Mouse (Mus musculus) MEL (cell line): ENCODE measurements around the gene Ncs1. TPM values are rescaled to one million over a fixed set of nuclear protein-coding genes. Genes with fewer than 3 reads are reported as not detected.

ENCODE experiments used
- DNase-seq: peaks from one replicate; pipeline ENCODE4 v3.0.0; 2011; ENCODE audit warnings: low read depth, low spot score
- H3K27ac ChIP-seq: 2 replicates; pipeline ENCODE4 v1.5.1; 2012; ENCODE audit warnings: low read depth, mild to moderate bottlenecking, control low read depth, low read length, moderate library complexity; ENCODE audit not compliant: control insufficient read depth
- H3K27me3 ChIP-seq, 2 experiments: fragments of 150-350 bp in 1 of 2; sonication (generic) in 1 of 2; 2 replicates each; pipeline ENCODE4 v1.6.1; 2012; ENCODE audit warnings: low read length in 2 of 2, mild to moderate bottlenecking in 2 of 2, improper control_type of control experiment in 1 of 2, moderate library complexity in 1 of 2; ENCODE audit not compliant: insufficient read depth in 2 of 2, control insufficient read depth in 1 of 2
- H3K36me3 ChIP-seq, 2 experiments: 2 replicates each; pipeline ENCODE4 v1.6.1; 2012 to 2014; ENCODE audit warnings: low read length in 2 of 2, improper control_type of control experiment in 1 of 2, inconsistent platforms in 1 of 2, mild to moderate bottlenecking in 1 of 2; ENCODE audit not compliant: insufficient read depth in 2 of 2, control insufficient read depth in 1 of 2
- H3K4me1 ChIP-seq, 2 experiments: fragments of 150-350 bp in 1 of 2; sonication (generic) in 1 of 2; 2 replicates each; pipeline ENCODE4 v1.6.1; 2012; ENCODE audit warnings: low read length in 2 of 2, improper control_type of control experiment in 1 of 2, mild to moderate bottlenecking in 1 of 2; ENCODE audit not compliant: insufficient read depth in 2 of 2, control insufficient read depth in 1 of 2
- H3K4me3 ChIP-seq, 2 experiments: fragments of 150-350 bp in 1 of 2; sonication (generic) in 1 of 2; 2 replicates each; pipeline ENCODE4 v1.5.1; 2012; ENCODE audit warnings: low read depth in 2 of 2, low read length in 2 of 2, mild to moderate bottlenecking in 2 of 2, moderate library complexity in 2 of 2, control low read depth in 1 of 2, improper control_type of control experiment in 1 of 2; ENCODE audit not compliant: control insufficient read depth in 1 of 2, insufficient read depth in 1 of 2
- H3K79me2 ChIP-seq: 2 replicates; pipeline ENCODE4 v1.6.1; 2012; ENCODE audit warnings: mild to moderate bottlenecking, low read length, moderate library complexity; ENCODE audit not compliant: control insufficient read depth, poor library complexity, insufficient read depth
- H3K9ac ChIP-seq: 2 replicates; pipeline ENCODE4 v1.6.1; 2012; ENCODE audit warnings: low read depth, mild to moderate bottlenecking, control low read depth, low read length, moderate library complexity; ENCODE audit not compliant: control insufficient read depth, poor library complexity, severe bottlenecking
- H3K9me3 ChIP-seq: fragments of 150-350 bp; sonication (generic); replicated peaks from 2 replicates; pipeline ENCODE4 v1.6.1; 2012; ENCODE audit warnings: mild to moderate bottlenecking, low read length, improper control_type of control experiment, moderate library complexity; ENCODE audit not compliant: insufficient read depth
- BHLHE40 ChIP-seq: IDR thresholded peaks from 2 replicates; pipeline ENCODE4 v1.6.1; 2012; ENCODE audit warnings: low read depth, mild to moderate bottlenecking, inconsistent platforms, low read length, improper control_type of control experiment, borderline replicate concordance
- CHD1 ChIP-seq: IDR thresholded peaks from 2 replicates; pipeline ENCODE4 v1.6.1; 2012; ENCODE audit warnings: low read depth, mild to moderate bottlenecking, inconsistent platforms, low read length, improper control_type of control experiment
- CHD2 ChIP-seq: IDR thresholded peaks from 2 replicates; pipeline ENCODE4 v1.6.1; 2011; ENCODE audit warnings: low read length, improper control_type of control experiment
- ELF1 ChIP-seq: IDR thresholded peaks from 2 replicates; pipeline ENCODE4 v1.6.1; 2014; ENCODE audit warnings: low read depth, mild to moderate bottlenecking, inconsistent platforms, low read length, improper control_type of control experiment, moderate library complexity
- EP300 ChIP-seq, 2 experiments: IDR thresholded peaks; 2 replicates each; pipeline ENCODE4 v1.6.1; 2011; ENCODE audit warnings: improper control_type of control experiment in 2 of 2, low read length in 2 of 2, low read depth in 1 of 2, mild to moderate bottlenecking in 1 of 2
- ETS1 ChIP-seq: IDR thresholded peaks from 2 replicates; pipeline ENCODE4 v1.6.1; 2012; ENCODE audit warnings: low read depth, mild to moderate bottlenecking, inconsistent platforms, low read length, improper control_type of control experiment, moderate library complexity
- JUND ChIP-seq: IDR thresholded peaks from 2 replicates; pipeline ENCODE4 v1.6.1; 2011; ENCODE audit warnings: low read depth, mild to moderate bottlenecking, improper control_type of control experiment, low read length
- KAT2A ChIP-seq: conservative IDR thresholded peaks from 2 replicates; pipeline ENCODE4 v1.6.1; 2012; ENCODE audit warnings: low read depth, low read length, improper control_type of control experiment, inconsistent platforms
- MAX ChIP-seq: IDR thresholded peaks from 2 replicates; pipeline ENCODE4 v1.6.1; 2011; ENCODE audit warnings: low read length, improper control_type of control experiment
- MAZ ChIP-seq: IDR thresholded peaks from 2 replicates; pipeline ENCODE4 v1.6.1; 2012; ENCODE audit warnings: low read depth, mild to moderate bottlenecking, inconsistent platforms, low read length, improper control_type of control experiment
- MEF2A ChIP-seq: IDR thresholded peaks from 2 replicates; pipeline ENCODE4 v1.6.1; 2014; ENCODE audit warnings: low read depth, mild to moderate bottlenecking, inconsistent platforms, low read length, improper control_type of control experiment; ENCODE audit not compliant: poor library complexity, insufficient replicate concordance, severe bottlenecking; ENCODE audit errors: extremely low read depth
- MXI1 ChIP-seq: IDR thresholded peaks from 2 replicates; pipeline ENCODE4 v1.6.1; 2011; ENCODE audit warnings: mild to moderate bottlenecking, low read depth, low read length, improper control_type of control experiment
- NELFE ChIP-seq: IDR thresholded peaks from 2 replicates; pipeline ENCODE4 v1.6.1; 2011; ENCODE audit warnings: low read depth, low read length, improper control_type of control experiment
- NRF1 ChIP-seq: IDR thresholded peaks from 2 replicates; pipeline ENCODE4 v1.6.1; 2014; ENCODE audit warnings: low read depth, mild to moderate bottlenecking, inconsistent platforms, low read length, improper control_type of control experiment, moderate library complexity; ENCODE audit not compliant: poor library complexity, insufficient read depth, severe bottlenecking
- POLR2A ChIP-seq, 2 experiments: IDR thresholded peaks; 2 replicates each; pipeline ENCODE4 v1.6.1; 2011 to 2012; ENCODE audit warnings: low read length in 2 of 2, mild to moderate bottlenecking in 2 of 2, control low read depth in 1 of 2, improper control_type of control experiment in 1 of 2, low read depth in 1 of 2, moderate library complexity in 1 of 2; ENCODE audit not compliant: control insufficient read depth in 1 of 2, insufficient read depth in 1 of 2, poor library complexity in 1 of 2
- POLR2AphosphoS2 ChIP-seq: IDR thresholded peaks from 2 replicates; pipeline ENCODE4 v1.6.1; 2011; ENCODE audit warnings: low read length, improper control_type of control experiment
- TBP ChIP-seq: IDR thresholded peaks from 2 replicates; pipeline ENCODE4 v1.8.0; 2011; ENCODE audit warnings: low read depth, low read length, improper control_type of control experiment
- USF1 ChIP-seq: IDR thresholded peaks from 2 replicates; pipeline ENCODE4 v1.6.1; 2014; ENCODE audit warnings: low read depth, mild to moderate bottlenecking, inconsistent platforms, low read length, improper control_type of control experiment, moderate library complexity
- ZC3H11A ChIP-seq: IDR thresholded peaks from 2 replicates; pipeline ENCODE4 v1.6.1; 2012; ENCODE audit warnings: low read depth, mild to moderate bottlenecking, inconsistent platforms, low read length, improper control_type of control experiment
- ZMIZ1 ChIP-seq: IDR thresholded peaks from 2 replicates; pipeline ENCODE4 v1.6.1; 2012; ENCODE audit warnings: low read depth, mild to moderate bottlenecking, inconsistent platforms, low read length, improper control_type of control experiment, moderate library complexity
- polyA plus RNA-seq, 2 experiments: library from polyadenylated mRNA; stranded (reverse) in 1 of 2; unstranded in 1 of 2; fragments of >175 nt in 1 of 2; fragments of >200 nt in 1 of 2; gene quantifications; 2 replicates each; pipeline versions ENCODE4 v1.2.1 to v1.2.4; 2012; ENCODE audit warnings: low replicate concordance in 2 of 2, low read depth in 1 of 2; ENCODE audit not compliant: insufficient read length in 2 of 2, insufficient read depth in 1 of 2, missing spikeins in 1 of 2
- total RNA-seq: library from RNA; depleted of rRNA; stranded (reverse); fragments of 300-350 nt; gene quantifications from 2 replicates; pipeline ENCODE4 v1.2.3, GENCODE M21; 2012

Gene Ncs1
- total and polyA plus RNA-seq, 3 experiments: 14.5 to 17.6 TPM; not detected in 1

DNA sequence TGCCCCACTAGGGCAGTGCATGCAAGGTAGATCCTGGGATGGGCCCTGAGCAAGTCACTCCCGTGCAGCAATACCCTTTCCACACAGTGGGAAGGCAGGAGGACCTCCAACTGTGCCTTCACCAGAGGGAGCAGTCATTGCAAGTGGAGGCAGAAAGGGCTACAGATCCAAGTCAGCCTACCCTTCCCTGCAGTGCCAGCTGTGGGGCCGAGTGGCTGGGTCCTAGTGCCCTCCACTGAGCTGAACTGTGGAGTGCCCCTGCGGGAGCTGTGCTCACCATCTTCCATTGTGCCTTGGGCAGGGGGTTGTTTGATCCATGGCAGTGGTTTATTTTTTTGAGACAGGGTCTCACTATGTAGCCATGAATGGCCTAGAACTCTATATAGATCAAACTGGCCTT, 34.4 kb upstream of the Ncs1 start:
- H3K4me1 ChIP-seq: no peaks in the 10 kb centered on the region
- H3K9me3 ChIP-seq: no peaks in the 10 kb centered on the region
- no peaks in the 10 kb centered on the region for H3K79me2 ChIP-seq
- no peaks in the 10 kb centered on the region for H3K27me3 ChIP-seq
- no peak for DNase-seq
- no peak overlapping the region for H3K27ac ChIP-seq
- H3K36me3 ChIP-seq: peaks cover 0 to 1% of the 10 kb centered on the region in 2 experiments; a peak in 1 of 4 replicates
- H3K4me3 ChIP-seq: no peak overlapping the region
- TF ChIP-seq MAX (no peak), TBP (no peak), ZMIZ1 (no peak), JUND (no peak)
- TF ChIP-seq, all 39 proteins: peak for 0
- H3K9ac ChIP-seq: no peak overlapping the region

GRCm38 (mm10) chr2:31214211-31214796, 31.3 kb upstream of the Ncs1 start:
- Histone ChIP-seq H3K4me3 (no peak overlapping the region), H3K9ac (no peak overlapping the region), H3K9me3 (no peaks in the 10 kb centered on the region), H3K79me2 (no peaks in the 10 kb centered on the region), H3K27ac (no peak overlapping the region), H3K27me3 (no peaks in the 10 kb centered on the region), H3K4me1 (no peaks in the 10 kb centered on the region), H3K36me3 (peaks cover 0 to under 1% of the 10 kb centered on the region in 2 experiments; a peak in 1 of 4 replicates)
- TF ChIP-seq USF1 (no peak), MXI1 (no peak), ELF1 (no peak), NRF1 (no peak), MEF2A (no peak), POLR2A (IDR thresholded peaks at IDR 0.05; ENCODE audit: control insufficient read depth in 1 of 2, insufficient read depth in 1 of 2, low read depth in 1 of 2, low read length in 2 of 2, poor library complexity in 1 of 2) (no peak), ZC3H11A (no peak), ETS1 (no peak), MAX (no peak), CHD2 (no peak), POLR2AphosphoS2 (no peak), EP300 (IDR thresholded peaks at IDR 0.05; ENCODE audit: low read depth in 1 of 2, low read length in 2 of 2) (no peak), MAZ (no peak), BHLHE40 (no peak), KAT2A (no peak), CHD1 (no peak), NELFE (no peak)
- no peak for DNase-seq
